Mouse (Mus musculus): ENCODE data around the gene BC052040.

GRCm38 (mm10) chr2:115610092-115610491 lies 28.6 kb downstream of the BC052040 start:
- TF ChIP-seq CTCF (IDR thresholded peaks at IDR 0.05; ENCODE audit: borderline replicate concordance, insufficient read depth, low read length) = no peak
- no peak for TF ChIP-seq POLR2A (IDR thresholded peaks at IDR 0.05; ENCODE audit: low read depth, low read length)

All from embryonic fibroblast, embryonic 13.5 days (primary cell).